Mouse (Mus musculus) adrenal gland, postnatal 4 days (tissue): ENCODE results near the gene Ptprk. TPM values are rescaled to one million over a fixed set of nuclear protein-coding genes. Genes with fewer than 3 reads are reported as not detected.

ENCODE experiments used
- DNase-seq, 2 experiments: peaks; one replicate each; pipeline ENCODE4 v3.0.0; 2021 to 2022; ENCODE audit warnings: low spot score in 2 of 2, mixed read lengths in 2 of 2
- total RNA-seq, 2 experiments: library from RNA; stranded (reverse); gene quantifications; 2 replicates each; pipeline ENCODE4 v1.2.3; 2021

Ptprk gene
- total RNA-seq, 2 experiments from 2014 or later, result 28.4 to 35.3 TPM

DNA sequence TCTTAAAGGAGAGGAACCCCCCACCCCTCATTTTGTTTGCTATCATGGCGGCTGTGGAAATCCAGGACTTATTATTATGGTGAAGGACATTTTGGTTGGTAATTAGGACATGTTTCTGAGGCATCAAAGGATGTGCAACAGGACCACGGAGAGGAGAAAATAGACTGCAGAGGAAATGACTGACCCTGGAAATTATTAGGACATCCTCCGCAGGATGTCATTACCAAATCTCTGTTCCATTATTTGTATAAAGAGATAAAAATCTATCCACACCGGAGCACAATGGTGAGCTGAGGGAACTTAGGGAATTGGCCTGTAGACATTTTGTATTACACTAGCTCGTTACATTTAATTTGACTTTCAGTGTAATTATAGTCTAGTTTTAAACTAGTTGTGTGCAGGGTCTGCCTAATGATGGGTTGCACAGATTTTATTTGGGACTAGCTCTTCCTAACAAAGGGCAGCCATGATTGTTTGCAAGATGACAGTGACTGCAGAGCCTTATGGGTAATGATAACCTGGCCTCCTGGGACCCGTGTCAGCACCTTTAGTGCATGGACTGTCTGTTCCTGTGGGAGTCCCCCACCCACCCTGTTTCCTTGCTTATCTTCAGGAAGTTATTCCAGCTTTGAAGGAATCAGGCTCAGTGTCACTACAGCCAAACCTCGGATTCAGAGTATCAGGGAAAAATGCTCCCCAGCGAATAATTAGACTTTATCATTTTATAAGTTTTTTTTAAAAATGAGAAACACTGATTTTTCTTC is 38.4 kb downstream of the Ptprk start:
- no peak for DNase-seq

DNA sequence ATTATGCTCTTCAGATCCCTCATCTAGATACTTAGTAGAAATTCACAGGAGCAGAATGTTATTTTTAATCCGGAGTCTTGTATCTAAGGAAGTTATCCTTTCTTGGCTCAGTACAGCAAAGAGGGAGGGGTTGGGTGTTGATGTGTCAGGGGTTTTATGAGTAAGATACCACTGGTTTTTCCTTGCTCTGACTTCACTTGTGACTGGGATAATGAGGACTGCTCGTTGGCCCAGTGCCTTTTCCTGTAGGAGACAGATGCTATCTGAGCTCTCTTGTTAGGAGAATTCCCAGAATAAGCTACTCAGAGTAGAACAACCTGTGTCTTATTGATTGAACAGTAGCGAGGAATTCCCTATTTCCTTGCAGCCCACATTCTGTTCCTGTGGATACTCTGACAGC is 39.3 kb downstream of the Ptprk start:
- DNase-seq, result no peak

DNA sequence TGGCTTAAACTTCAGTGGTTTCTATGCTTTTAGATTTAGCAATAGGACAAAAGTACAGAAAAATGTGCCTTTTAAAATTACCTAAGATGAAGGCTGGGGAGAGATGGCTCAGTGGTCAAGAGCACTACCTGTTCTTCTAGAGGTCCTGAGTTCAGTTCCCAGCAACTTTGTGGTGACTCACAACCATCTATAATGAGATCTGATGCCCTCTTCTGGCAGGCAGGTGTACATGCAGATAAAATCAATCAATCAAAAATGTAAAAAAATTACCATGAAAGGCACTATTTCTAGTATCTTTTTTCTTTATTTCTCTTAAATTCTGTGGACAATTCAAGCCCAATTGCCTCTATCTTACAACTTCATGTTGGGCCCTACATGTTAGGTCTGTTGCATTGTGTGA is 42.4 kb downstream of the Ptprk start:
- no peak for DNase-seq

DNA sequence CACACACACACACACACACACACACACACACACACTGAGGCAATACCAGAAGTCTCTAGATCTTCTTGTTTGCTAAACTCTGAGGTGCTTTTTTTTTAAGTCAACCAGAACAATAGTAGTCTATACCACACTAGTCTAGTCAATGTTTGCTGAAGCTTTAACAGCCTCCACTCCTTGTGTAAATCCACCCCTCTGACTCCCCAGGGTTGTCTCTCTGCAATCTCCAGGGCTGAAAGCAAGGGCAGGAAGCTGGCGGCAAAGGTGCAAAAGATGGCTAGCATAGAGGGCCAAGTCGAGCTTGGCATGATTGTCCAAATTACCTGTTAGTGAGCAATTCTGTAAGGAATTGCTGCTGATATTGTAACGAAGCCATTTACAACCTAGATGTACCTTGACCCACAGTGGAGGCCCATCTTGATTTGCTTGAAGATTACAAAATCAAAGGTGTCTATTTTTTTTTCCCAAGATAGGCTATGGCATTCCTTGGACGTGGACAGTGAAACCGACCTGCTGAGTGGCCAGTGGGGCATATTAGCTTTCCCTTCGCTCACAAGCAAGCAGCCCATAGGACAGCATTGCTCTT is 44.3 kb downstream of the Ptprk start:
- DNase-seq, result no peak

DNA sequence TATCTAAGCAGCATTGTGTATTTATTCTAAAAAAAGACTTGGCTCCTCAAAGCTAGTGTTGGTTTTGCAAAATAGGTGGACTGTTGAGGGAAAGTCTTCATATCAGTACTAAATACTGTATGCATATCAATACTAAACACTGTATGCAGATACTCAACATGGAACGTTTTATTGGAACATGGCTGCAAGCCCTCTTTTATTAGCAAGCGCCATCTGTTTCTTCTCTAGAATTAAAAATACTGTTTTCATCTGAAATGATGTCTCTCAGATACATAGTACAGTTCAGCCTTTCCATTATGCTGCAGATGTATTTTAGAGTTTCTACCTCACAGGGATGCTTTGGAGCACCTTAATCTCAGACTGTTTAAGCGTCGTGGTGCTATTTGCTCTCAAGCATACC is 49.3 kb downstream of the Ptprk start:
- DNase-seq, result no peak

DNA sequence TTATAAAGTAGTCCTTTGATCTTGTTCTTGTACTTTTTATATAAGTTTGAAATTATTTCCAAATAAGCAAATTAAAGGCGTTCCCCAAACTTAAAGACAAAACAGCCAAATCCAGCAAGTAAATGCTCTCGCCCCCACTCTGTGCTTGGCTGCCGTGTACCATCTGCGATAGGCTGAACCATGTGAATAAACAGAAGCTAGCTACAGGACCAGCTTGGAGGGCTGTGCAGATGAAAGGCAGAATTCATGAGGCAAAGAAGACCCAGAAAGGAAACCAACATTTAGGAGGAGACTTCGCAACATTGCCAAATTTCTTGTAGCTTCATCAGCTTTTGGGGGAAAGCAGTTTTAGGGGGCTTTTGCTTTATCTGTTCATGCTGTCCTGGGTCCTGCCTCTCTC is 53.4 kb downstream of the Ptprk start:
- DNase-seq, result no peak

DNA sequence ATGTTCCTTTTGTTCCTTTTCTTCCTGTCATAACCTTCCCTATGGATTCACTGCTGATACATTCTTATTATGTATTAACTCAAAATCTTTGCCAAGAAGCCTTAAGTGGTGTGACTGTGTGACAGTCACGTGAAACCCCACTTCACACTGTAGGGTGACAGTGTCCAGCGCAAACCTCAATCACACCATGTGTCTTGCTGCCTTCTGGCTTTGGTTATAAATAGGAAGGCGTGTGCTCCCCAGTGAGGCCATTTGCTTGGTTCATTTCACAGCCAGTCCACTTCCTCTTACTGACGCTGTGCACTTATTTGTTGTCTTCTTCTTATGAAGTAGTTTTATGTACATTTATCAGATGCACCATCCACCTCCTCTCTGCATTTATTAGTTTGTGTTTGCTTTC is 53.8 kb downstream of the Ptprk start:
- no peak for DNase-seq

DNA sequence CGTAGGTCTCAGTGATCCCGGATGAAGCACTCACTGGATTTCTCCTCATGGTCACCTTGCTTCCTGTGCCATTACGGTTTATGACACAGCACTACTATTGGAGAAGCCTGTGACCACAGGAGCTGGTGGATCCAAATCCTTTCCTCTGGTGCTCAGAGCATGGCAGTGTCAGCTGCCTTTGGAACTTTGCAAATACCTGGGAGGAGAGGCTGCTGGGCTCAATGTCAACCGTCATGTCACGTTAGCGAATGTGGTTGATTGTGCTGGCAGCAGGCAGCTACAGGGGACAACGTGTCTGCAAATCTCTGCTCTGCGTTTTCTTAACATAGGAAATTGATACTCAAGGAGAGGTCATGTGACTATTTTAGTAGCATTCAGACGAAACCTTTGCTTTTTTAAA is 55.8 kb downstream of the Ptprk start:
- no peak for DNase-seq

DNA sequence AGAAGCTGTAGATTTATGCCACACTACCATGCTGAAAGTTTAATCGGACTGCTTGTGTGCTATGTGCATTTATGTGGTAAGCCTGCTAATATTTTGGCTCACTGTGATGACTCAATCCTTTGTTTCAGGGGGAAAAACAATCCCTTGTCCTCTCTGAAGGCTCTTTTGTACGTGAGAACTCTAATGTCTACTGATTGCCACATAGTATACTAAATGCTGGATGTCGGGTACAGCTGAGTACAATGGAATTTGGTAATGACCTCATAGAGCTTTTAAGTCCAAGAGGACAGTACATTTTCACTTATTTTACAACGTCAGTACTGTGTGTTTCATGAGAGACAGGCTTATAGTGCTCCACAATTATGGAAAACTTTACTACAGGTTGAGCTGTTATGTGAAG is 59.1 kb downstream of the Ptprk start:
- no peak for DNase-seq

DNA sequence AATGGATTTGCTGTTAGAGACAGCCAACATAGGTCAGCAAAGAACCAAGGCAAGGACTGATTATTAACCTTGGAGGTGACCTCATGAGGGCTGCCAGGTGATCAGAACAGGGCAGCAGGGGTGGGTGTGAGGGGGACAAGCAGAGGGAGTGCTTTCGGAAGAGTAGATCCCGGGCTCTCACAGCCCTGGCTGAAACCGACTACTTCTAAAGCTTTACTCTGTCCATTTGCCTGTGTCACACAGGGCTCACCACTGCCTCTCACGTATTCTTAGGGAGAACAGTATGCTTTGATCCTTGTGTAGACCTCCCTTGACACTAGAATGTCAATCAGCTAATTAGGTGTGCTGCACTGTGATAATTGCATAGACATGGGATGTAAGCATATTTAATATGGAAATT is 63.8 kb downstream of the Ptprk start:
- DNase-seq, result no peak

DNA sequence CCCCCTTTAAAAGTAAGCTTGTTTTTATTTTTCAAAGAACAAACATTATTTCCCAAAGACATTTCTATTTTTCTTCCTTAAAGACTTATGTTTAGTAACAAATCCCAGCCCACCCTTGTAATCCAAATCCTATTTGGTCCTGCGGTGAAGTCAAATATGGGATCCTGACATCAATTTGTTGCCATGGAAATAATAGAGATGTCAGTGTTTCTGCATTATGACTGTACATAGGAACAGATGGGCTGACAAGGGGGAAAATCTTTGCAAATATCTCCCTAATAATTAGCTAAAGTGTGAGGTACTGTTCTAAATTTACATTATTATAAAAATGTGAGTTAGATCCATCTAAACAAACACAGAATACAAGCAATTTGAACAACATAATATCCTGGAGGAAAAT is 69.8 kb downstream of the Ptprk start:
- no peak for DNase-seq

DNA sequence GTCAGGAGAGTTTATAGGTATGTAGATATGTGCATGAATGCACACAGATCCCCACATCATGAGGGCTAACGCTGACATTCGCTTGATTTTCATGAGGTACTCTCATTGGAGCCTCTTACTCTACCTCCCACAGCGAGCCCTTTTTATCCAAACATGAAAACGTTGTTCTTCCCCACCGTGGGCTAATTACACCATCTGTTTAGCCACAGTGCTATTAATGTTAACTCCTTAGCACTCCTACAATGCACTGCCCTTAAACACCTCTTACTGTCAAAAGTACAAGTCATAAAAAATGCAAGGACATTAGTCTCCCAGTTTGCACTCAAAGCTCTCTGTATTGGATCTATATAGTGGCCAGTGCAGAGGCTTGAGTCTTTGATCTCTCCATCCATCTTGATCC is 70.7 kb downstream of the Ptprk start:
- no peak for DNase-seq

DNA sequence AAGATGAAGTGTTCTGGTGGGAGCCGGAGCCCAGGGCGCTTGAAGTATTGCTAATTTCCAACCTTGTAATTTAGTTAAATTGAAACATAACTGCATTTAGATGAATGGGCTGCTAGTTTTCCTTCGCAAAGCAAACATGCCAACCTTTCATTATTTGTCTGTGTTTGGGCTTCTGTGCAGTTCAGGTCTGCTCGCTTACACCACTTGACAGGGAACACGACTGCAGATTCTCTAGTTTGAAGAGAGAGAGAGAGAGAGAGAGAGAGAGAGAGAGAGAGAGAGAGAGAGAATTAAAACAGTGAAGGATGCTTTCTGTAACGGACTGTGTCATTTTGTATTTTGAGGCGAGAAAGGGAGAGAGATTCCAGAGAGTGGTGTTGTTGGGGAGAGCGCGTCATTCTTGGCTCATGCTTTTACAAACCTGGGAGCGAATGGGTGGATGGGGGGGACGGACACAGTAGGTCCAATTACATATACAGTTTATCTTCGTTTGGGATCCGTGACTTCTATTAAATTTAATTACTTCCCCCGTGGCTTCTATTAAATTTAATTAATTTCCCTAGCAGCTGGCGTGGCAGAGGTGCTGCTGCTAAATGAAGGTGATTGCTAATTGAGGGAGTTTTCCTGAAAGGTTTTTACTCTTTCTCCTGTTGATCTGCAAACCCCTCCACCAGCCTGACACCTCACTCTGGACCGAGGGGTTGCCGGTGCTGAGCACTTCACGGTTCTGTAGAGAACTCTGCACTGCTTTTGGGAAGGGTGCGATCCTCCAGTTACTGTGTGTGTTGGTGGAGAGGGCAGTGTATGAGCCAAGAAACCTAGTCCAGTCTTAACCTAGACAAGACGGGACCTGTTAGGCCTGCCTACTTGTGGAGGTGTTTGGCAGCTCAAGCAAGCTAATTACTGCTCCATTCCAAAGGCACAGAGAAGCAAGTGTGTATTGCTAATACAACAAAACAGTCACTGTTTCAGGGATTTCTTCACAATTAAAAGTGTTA is 81.4 kb downstream of the Ptprk start:
- DNase-seq, result no peak

DNA sequence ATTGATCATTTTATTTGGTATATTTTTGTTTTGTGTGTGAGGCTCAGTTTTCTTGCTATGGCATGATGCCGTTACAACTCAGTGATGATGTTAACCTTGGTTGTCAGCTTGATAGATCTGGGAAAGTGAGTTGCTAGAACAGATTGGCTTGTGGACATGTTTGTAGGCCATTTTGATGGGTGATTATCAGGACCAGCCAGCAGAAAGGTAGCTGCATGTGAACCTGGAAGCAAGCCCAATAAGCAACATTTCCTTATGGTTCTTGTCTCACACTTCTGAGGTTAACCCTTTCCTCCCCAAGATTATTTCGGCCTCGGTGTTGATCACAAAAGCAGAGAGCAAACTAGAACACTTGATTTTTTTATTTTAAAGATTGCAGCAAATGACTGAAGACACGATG is 85.1 kb downstream of the Ptprk start:
- no peak for DNase-seq

DNA sequence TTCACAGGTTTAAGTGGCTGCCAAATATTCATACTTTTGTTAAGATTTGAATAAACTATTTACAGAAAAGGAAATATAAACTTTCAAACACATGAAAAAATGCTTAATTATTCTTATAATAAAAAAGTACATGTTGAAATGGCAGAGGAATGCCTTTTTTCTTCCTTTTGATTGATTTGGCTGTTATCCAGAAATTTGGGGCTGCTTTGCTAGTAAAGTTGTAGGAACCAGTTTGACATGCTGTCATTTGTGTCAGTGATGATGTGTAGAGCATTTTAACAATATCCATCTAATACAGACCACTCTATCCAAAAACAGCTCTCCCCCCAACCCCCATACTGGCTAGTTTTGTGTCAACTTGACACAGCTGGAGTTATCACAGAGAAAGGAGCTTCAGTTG is 86.7 kb downstream of the Ptprk start:
- DNase-seq, result no peak

DNA sequence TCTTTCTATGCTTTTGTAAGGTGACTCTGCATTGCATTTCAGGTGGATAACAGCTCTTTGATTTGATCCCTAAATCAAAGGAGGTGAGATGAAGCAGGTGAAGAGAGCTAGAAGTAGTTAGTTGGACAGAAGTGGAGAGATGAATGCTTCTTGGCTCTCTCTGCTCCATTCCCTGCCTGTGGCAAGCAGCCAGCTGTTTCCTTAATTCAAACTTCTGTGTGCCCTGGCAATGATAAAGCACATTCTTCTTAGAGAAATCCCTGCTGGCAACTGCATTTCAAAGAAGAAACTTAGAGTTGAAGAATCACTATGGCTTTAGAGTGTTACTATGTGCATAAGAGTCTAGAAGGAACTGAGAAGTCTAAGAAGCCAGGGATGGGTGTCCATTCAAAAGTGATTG is 89.6 kb downstream of the Ptprk start:
- no peak for DNase-seq

DNA sequence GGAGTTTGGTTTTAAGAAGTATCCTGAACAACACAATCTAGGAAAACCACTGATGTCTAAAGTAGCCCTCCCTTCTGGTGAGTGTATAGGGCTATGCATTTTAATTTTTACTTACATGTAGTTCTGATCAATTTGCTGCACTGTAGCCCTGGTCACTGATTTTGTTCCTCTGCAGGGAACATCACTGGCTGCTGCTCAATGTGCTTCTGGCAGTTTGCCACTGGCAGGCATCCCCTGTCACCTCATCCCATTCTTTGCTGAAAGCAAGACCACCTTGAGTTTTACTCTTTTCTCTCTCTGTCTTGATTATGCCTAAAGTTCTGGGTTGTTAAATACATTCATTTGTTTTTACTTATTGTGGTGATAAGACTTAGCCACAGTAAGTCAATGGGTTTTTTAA is 90.1 kb downstream of the Ptprk start:
- no peak for DNase-seq

DNA sequence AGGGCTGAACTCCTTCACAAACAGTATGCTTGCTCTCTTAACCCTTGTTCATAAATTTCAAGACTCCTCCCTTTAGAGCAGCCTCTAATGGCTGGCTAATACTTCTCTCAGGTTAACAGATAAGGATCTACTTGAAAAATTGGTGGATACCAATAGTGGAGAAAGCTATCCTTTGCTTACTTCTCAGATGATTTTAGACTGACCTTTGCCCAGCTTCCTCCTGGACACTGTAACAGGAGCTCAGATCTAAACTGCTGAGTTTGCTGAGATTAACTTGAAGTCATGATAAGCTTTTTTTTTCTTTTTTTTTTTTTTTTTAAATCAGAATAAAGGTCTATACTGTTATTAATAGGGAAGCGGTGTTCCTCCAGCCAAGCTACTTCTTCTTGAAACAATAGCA is 92.0 kb downstream of the Ptprk start:
- DNase-seq, result no peak

DNA sequence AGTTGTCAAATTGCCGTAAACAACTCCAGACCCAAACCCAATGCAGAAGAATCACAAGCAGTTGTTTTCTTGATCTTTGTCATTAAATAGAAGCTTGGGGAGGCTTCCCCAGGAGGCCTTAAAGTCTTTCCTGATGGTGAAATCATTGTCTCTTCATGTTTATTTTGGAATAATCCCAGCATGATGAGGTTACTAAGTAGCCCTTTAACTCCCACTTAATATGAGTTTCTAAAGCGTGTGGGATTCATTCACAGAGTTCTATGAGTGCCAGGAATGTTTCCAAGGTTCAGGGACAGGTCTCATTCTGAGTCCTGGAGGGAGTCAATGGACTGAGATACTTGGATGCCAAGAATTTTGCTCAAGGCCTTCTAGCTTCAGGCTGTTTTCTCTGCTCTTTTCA is 92.5 kb downstream of the Ptprk start:
- no peak for DNase-seq

DNA sequence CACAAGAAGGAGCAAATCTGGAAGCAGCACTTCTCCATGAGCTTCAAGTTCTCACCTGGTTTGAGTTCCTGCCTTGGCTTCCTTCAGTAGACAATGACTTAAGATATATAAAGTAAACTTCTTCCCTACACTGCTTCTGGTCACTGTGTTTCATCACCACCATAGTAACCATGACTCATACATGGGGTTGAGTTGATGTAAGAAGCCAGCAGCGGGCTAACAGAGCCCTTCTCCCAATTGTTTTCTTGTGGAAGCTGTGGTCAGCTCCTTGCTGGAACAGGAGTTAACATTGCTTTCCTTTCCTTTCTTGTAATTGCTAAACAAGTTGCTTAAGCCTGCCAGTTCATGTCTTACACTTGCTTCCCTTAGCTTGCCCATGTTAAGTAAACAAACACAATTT is 96.6 kb downstream of the Ptprk start:
- DNase-seq, result no peak

DNA sequence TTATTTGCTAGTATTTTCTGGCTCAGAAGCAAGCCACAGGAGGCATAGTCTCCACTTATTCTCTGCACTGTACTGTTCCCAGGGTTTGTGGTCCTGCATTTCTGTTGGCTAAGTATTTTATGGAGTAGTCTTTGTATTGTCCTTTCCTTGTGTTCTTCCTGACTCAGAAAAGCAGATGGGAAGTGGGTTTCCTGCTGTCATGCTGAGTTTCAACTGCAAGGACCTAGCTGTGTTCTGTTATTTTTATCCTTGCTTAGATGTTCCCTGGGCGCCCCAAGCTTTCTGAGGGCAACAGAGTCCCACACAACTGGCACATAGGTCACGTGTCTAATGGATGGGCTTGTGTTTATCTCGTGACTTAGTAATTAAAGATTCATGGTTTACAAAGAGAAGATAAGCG is 104.3 kb downstream of the Ptprk start:
- DNase-seq, result no peak

DNA sequence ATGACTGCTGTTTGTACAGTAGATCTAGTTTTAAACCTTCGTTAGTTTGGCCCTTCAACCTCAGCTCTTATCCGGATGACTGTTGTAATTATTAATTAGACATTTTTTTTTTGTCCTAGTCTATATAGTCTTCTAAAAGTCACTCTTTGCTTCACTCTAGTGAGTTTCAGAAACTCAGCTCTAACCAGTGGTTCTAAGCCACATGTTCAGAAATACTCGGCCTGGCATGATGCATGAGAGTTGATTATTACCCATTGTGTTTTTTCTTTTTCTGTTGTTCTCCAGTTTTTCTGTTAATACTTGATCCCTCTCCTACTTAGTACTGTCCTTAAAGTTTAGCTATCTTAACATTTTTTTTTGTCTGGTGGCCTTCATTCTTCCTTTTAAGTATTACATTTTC is 107.5 kb downstream of the Ptprk start:
- no peak for DNase-seq
